Mouse (Mus musculus) layer of hippocampus, adult 9-11 months (tissue): ENCODE data around the gene Tmem156.
"Not testable (repeated sequence)": the region's sequence is repeated elsewhere in the genome, so short reads cannot be mapped to it uniquely, and the experiment has no call there.

Experiments
- DNase-seq: peaks from one replicate; pipeline ENCODE4 v3.0.0; 2022

The Tmem156 gene

GRCm38 (mm10) chr5:65091921-65092320 is at the start of gene Tmem156:
Gene Tmem156 (minus strand): TSS chr5:65092132.
- DNase-seq: no peak

- no peak for DNase-seq
Measured at GRCm38 (mm10) chr5:65141242-65141641, 49.3 kb upstream of the Tmem156 start.

GRCm38 (mm10) chr5:65137073-65137472 is 45.1 kb upstream of the Tmem156 start:
- no peak for DNase-seq

- DNase-seq: no peak
Measured at GRCm38 (mm10) chr5:65136159-65136558, 44.2 kb upstream of the Tmem156 start.

- no peak for DNase-seq
Measured at GRCm38 (mm10) chr5:65131211-65131879, 39.4 kb upstream of the Tmem156 start.

- DNase-seq: peak; percentile 20
Measured at GRCm38 (mm10) chr5:65130528-65131210, 38.7 kb upstream of the Tmem156 start.

- no peak for DNase-seq
Measured at GRCm38 (mm10) chr5:65128481-65128880, 36.5 kb upstream of the Tmem156 start.

- DNase-seq: no peak
Measured at GRCm38 (mm10) chr5:65126137-65126536, 34.2 kb upstream of the Tmem156 start.

GRCm38 (mm10) chr5:65122616-65123015 is 30.7 kb upstream of the Tmem156 start:
- DNase-seq: no peak

GRCm38 (mm10) chr5:65119918-65120317 is 28.0 kb upstream of the Tmem156 start:
- no peak for DNase-seq

- no peak for DNase-seq
Measured at GRCm38 (mm10) chr5:65119495-65119894, 27.6 kb upstream of the Tmem156 start.

GRCm38 (mm10) chr5:65116789-65117188 is 24.9 kb upstream of the Tmem156 start:
- DNase-seq: no peak

- DNase-seq: no peak
Measured at GRCm38 (mm10) chr5:65113323-65113722, 21.4 kb upstream of the Tmem156 start.

- not testable (repeated sequence) for DNase-seq
Measured at GRCm38 (mm10) chr5:65112225-65112624, 20.3 kb upstream of the Tmem156 start.

- no peak for DNase-seq
Measured at GRCm38 (mm10) chr5:65107773-65108432, 16.0 kb upstream of the Tmem156 start.

GRCm38 (mm10) chr5:65106876-65107772 is 15.2 kb upstream of the Tmem156 start, which contains the start of gene Klhl5:
Gene Klhl5 (plus strand): TSS chr5:65107539.
- DNase-seq: peak; percentile 77

- DNase-seq: no peak
Measured at GRCm38 (mm10) chr5:65102641-65103042, 10.7 kb upstream of the Tmem156 start.

- no peak for DNase-seq
Measured at GRCm38 (mm10) chr5:65102026-65102640, 10.2 kb upstream of the Tmem156 start.

GRCm38 (mm10) chr5:65101621-65102020 is 9.7 kb upstream of the Tmem156 start:
- DNase-seq: no peak

GRCm38 (mm10) chr5:65101209-65101608 is 9.3 kb upstream of the Tmem156 start:
- DNase-seq: no peak

- no peak for DNase-seq
Measured at GRCm38 (mm10) chr5:65100002-65100401, 8.1 kb upstream of the Tmem156 start.

- no peak for DNase-seq
Measured at GRCm38 (mm10) chr5:65097457-65097856, 5.5 kb upstream of the Tmem156 start.
